8 mouse cellular contexts compared by ENCODE assay signal in the genomic region with DNA sequence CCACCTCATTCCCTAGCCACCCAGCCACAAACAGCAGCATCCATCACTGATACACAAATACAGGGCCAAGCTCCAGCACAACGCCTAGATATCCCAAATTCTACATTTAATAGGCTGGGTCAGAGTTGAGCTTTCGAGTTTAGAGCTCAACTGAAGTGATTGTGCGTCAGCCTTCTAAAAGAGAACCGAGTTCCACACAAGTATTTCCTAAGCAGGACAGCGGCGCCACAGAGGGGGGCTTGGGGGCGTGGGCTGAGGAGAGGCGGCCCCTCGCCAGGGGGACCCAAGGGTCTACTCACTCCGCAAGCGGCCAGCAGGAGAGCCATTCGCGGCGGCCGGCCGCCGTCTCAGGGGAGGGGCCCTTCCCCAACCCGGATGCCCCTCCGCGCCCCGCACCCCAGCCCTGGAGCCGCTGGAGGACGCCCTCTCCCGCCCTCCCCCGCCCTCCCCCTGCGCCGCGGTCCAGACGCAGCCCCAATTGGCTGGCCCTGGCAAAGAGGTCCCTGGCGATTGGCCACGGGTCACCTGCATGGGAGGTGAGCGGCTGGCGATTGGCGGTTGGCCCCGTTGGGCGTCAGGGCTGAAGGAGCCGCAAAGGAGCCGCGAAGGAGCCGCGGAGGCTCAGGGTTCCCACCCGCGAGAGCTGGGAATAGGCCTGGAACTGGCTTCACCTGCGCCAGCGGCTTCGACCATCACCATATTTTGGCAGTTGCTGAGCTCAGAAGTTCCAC.
DNase-seq lines count a peak whose midpoint lies in the region; ATAC-seq lines count a peak whose summit lies in the region.

No protein-coding gene starts in this region.

- H3K27ac ChIP-seq in heart, embryonic 14.5 days (replicated peaks in 1 of 2; ENCODE audit: control insufficient read depth in 1 of 2, insufficient read depth in 1 of 2, low read depth in 2 of 2, low read length in 2 of 2): peak overlapping the region; percentile 86 to 97
- H3K27ac ChIP-seq in liver, embryonic 13.5 days: peak overlapping the region; percentile 86
- H3K27ac ChIP-seq in stomach, embryonic 16.5 days (ENCODE audit: low read length): peak overlapping the region; percentile 90

- H3K9me3 ChIP-seq in heart, embryonic 14.5 days (ENCODE audit: control insufficient read depth, low read length): no peaks in the 10 kb centered on the region
- no peaks in the 10 kb centered on the region for H3K9me3 ChIP-seq in liver, embryonic 13.5 days (replicated peaks)
- no peaks in the 10 kb centered on the region for H3K9me3 ChIP-seq in stomach, embryonic 16.5 days (replicated peaks; ENCODE audit: control insufficient read depth, low read length)

- H3K27me3 ChIP-seq in heart, embryonic 14.5 days (ENCODE audit: control insufficient read depth, insufficient read depth, low read length): no peaks in the 10 kb centered on the region
- H3K27me3 ChIP-seq in liver, embryonic 13.5 days: no peaks in the 10 kb centered on the region
- no peaks in the 10 kb centered on the region for H3K27me3 ChIP-seq in stomach, embryonic 16.5 days (ENCODE audit: control insufficient read depth, insufficient read depth, low read length)

- peaks cover 11 to 41% of the 10 kb centered on the region in 2 experiments for H3K4me1 ChIP-seq in heart, embryonic 14.5 days (ENCODE audit: control insufficient read depth in 2 of 2, insufficient read depth in 2 of 2, low read length in 2 of 2)
- H3K4me1 ChIP-seq in liver, embryonic 13.5 days (replicated peaks): peaks cover 54% of the 10 kb centered on the region
- peaks cover 18% of the 10 kb centered on the region for H3K4me1 ChIP-seq in stomach, embryonic 16.5 days (ENCODE audit: control insufficient read depth, insufficient read depth, low read length)

- no peaks in the 10 kb centered on the region for H3K36me3 ChIP-seq in heart, embryonic 14.5 days (ENCODE audit: control insufficient read depth, insufficient read depth, low read length)
- no peaks in the 10 kb centered on the region for H3K36me3 ChIP-seq in liver, embryonic 13.5 days
- H3K36me3 ChIP-seq in stomach, embryonic 16.5 days (ENCODE audit: control insufficient read depth, insufficient read depth, low read length): no peaks in the 10 kb centered on the region

- under 1% methylated on average over 28 of the region's 46 CpGs for WGBS in heart, embryonic 14.5 days
- WGBS in liver, embryonic 13.5 days (ENCODE audit: insufficient replicate concordance): 0% methylated on average over 41 of the region's 46 CpGs
- under 1% methylated on average over 38 of the region's 46 CpGs for WGBS in stomach, embryonic 16.5 days

- H3K4me3 ChIP-seq in heart, embryonic 14.5 days (ENCODE audit: control insufficient read depth in 1 of 2, insufficient read depth in 1 of 2, low read depth in 1 of 2, low read length in 2 of 2): peak overlapping the region; percentile 55 to 56
- peak overlapping the region; percentile 74 for H3K4me3 ChIP-seq in liver, embryonic 13.5 days (replicated peaks)
- H3K4me3 ChIP-seq in stomach, embryonic 16.5 days (replicated peaks; ENCODE audit: low read length): peak overlapping the region; percentile 68

- peak overlapping the region; percentile 78 for H3K9ac ChIP-seq in heart, embryonic 14.5 days (ENCODE audit: low read length)
- H3K9ac ChIP-seq in liver, embryonic 13.5 days: peak overlapping the region; percentile 84
- peak overlapping the region; percentile 75 for H3K9ac ChIP-seq in stomach, embryonic 16.5 days (ENCODE audit: low read length)

- peak overlapping the region; percentile 86 for H3K4me2 ChIP-seq in heart, embryonic 14.5 days (ENCODE audit: low read length)
- H3K4me2 ChIP-seq in liver, embryonic 13.5 days: peak overlapping the region; percentile 71
- peak overlapping the region; percentile 75 for H3K4me2 ChIP-seq in stomach, embryonic 16.5 days (ENCODE audit: low read depth, low read length)

- peak; percentile 93 for ATAC-seq in CD4-positive, CD25-positive, alpha-beta regulatory T cell, adult 4 months
- peak; percentile 99 for ATAC-seq in heart, embryonic 14.5 days (ENCODE audit: insufficient number of reproducible peaks, insufficient read depth, low FRiP score, low read depth)
- ATAC-seq in liver, embryonic 13.5 days (ENCODE audit: low read depth): peak; percentile 100
- peak; percentile 98 for ATAC-seq in stomach, embryonic 16.5 days (ENCODE audit: insufficient read depth, low FRiP score)

- DNase-seq in c-Kit-negative CD71-positive TER-119-positive erythroid progenitor cells, embryonic 14.5 days (ENCODE audit: low read depth, low spot score): peak; percentile 81
- peak; percentile 67 for DNase-seq in fibroblast of lung, adult 2 months (ENCODE audit: low read depth)
- peak; percentile 96 for DNase-seq in kidney, postnatal 14 days
- peak; percentile 91 for DNase-seq in liver, embryonic 13.5 days
- DNase-seq in neural tube, embryonic 10.5 days (ENCODE audit: extremely low spot score, low spot score): peak; percentile 95

Comparison
In these comparisons a context has a peak if more than half of its experiments do, and no peak if none do; other contexts are left out.
1. Peak in every context shown above with its lines: DNase-seq, ATAC-seq, H3K4me3 ChIP-seq and H3K27ac ChIP-seq.